Mouse (Mus musculus) C2C12 (cell line): ENCODE results near the gene Fbxw2.
"Not testable (repeated sequence)": the region's sequence is repeated elsewhere in the genome, so short reads cannot be mapped to it uniquely, and the experiment has no call there.

Experiments
- CEBPB ChIP-seq: IDR thresholded peaks from one replicate; pipeline ENCODE4 v1.6.1; 2011; ENCODE audit warnings: low read depth, mild to moderate bottlenecking, control low read depth, moderate library complexity
- CTCF ChIP-seq: IDR thresholded peaks from one replicate; pipeline ENCODE4 v1.5.1; 2011; ENCODE audit not compliant: control insufficient read depth, insufficient read depth, insufficient read length
- FOSL1 ChIP-seq: IDR thresholded peaks from one replicate; pipeline ENCODE4 v1.8.0; 2011; ENCODE audit warnings: mild to moderate bottlenecking, low read length; ENCODE audit not compliant: poor library complexity, insufficient read depth, severe bottlenecking
- MAX ChIP-seq: IDR thresholded peaks from one replicate; pipeline ENCODE4 v1.6.1; 2011; ENCODE audit warnings: mild to moderate bottlenecking, control low read depth
- MYOD1 ChIP-seq: IDR thresholded peaks from one replicate; pipeline ENCODE4 v1.6.1; 2011; ENCODE audit warnings: low read depth; ENCODE audit not compliant: control insufficient read depth, insufficient read length
- USF1 ChIP-seq: IDR thresholded peaks from one replicate; pipeline ENCODE4 v1.6.1; 2011; ENCODE audit warnings: low read depth, mild to moderate bottlenecking, control low read depth, moderate library complexity

DNA sequence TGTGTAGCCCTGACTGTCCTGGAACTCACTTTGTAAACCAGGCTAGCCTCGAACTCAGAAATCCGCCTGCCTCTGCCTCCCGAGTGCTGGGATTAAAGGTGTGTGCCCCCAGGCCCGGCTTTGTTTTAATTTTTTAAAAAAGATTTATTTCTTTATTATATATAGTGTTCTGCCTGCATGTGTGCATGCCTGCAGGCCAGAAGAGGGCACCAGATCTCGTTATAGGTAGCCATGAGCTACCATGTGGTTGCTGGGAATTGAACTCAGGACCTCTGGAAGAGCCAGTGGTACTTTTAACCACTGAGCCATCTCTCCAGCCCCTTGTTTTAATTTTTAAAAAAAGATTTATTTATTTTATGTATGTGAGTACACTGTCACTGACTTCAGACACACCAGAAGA lies 14.0 kb upstream of the Fbxw2 start:
- TF ChIP-seq CTCF, USF1, MAX, CEBPB, FOSL1, MYOD1: not testable (repeated sequence)
